Mouse (Mus musculus) kidney, adult 2 months (tissue): ENCODE data around the gene Gm8947.

Source experiments
- CTCF ChIP-seq: fragments of 200-500 bp; conservative IDR thresholded peaks from 2 replicates; pipeline ENCODE4 v1.5.1; 2011; ENCODE audit warnings: low read depth, mild to moderate bottlenecking, control low read depth, low read length, moderate library complexity, mixed read lengths; ENCODE audit not compliant: insufficient read depth, insufficient read length
- POLR2A ChIP-seq: fragments of 200-500 bp; IDR thresholded peaks from one replicate; pipeline ENCODE4 v1.6.1; 2011; ENCODE audit warnings: low read depth, low read length, control low read depth

GRCm38 (mm10) chr1:151157963-151158856 lies 34.0 kb upstream of the Gm8947 start:
- TF ChIP-seq CTCF (no peak), POLR2A (no peak)
